Mouse (Mus musculus): ENCODE results near the gene Phpt1. TPM values are rescaled to one million over a fixed set of nuclear protein-coding genes. Genes with fewer than 3 reads are reported as not detected.

The Phpt1 gene
- polyA plus RNA-seq (2015; fragmentation: Nextera tagmentation; extraction: Ambion mirVana), result 179 and 189 TPM in 2 replicates

DNA sequence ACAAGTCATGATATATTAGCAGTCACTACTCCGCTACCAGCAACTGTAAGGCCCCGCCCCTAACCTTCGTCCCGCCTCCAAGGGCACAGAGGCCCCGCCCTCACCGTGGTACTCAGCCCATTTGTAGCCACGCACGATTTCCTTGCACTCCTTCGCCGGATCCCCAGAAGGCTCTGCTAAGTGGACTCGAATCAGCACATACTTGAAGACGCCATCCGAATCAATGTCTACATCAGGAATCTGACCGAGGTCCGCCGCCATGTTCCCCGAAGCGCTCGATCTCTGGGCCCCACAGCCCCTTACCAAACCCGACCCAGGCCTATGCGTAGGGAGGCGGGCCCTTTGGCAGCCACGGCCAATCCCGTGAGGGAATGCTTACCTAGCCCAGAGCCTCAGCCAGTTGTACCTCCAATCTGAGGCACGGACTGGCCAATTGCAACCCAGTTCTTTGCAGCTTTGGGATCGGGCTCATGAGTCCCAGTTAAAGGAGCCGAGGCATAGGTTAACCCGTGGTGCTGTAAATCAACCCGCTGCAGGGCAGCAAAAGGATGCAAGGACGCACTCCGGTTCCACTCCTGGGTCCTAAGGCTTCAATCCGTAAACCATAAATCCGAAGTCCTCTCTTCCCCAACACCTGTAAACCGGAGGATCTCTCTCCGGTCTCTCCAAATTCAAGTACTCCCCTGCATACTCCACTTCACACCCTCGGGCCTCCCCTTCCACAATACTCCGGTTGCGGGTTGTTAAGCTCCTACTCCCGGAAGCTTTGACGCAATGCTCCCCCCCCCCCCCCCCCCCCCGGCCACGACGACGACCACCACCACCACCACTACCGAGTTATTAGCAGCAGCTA lies at the start of gene Phpt1, which contains the start of gene Mamdc4:
Gene Phpt1, minus strand, starts transcription at position 646 of the 853 bp plus-strand sequence.
Gene Mamdc4, minus strand, starts transcription at position 267 of the 853 bp plus-strand sequence.
- Histone ChIP-seq H3K9ac (peak within 1 kb of the TSS; percentile 77), H3K4me3 (peak within 1 kb of the TSS; percentile 54), H3K9me3 (replicated peaks) (no peaks in the 10 kb centered on the region), H3K27me3 (peaks cover 43% of the 10 kb centered on the region), H3K4me2 (peak within 1 kb of the TSS; percentile 92), H3K4me1 (peaks cover 57% of the 10 kb centered on the region), H3K36me3 (ENCODE audit: poor library complexity, severe bottlenecking) (peaks cover 22% of the 10 kb centered on the region), H3K27ac (peak within 1 kb of the TSS; percentile 76)
- WGBS, result under 1% methylated on average over 44 of the region's 45 CpGs
- ATAC-seq, result peak; percentile 99

DNA sequence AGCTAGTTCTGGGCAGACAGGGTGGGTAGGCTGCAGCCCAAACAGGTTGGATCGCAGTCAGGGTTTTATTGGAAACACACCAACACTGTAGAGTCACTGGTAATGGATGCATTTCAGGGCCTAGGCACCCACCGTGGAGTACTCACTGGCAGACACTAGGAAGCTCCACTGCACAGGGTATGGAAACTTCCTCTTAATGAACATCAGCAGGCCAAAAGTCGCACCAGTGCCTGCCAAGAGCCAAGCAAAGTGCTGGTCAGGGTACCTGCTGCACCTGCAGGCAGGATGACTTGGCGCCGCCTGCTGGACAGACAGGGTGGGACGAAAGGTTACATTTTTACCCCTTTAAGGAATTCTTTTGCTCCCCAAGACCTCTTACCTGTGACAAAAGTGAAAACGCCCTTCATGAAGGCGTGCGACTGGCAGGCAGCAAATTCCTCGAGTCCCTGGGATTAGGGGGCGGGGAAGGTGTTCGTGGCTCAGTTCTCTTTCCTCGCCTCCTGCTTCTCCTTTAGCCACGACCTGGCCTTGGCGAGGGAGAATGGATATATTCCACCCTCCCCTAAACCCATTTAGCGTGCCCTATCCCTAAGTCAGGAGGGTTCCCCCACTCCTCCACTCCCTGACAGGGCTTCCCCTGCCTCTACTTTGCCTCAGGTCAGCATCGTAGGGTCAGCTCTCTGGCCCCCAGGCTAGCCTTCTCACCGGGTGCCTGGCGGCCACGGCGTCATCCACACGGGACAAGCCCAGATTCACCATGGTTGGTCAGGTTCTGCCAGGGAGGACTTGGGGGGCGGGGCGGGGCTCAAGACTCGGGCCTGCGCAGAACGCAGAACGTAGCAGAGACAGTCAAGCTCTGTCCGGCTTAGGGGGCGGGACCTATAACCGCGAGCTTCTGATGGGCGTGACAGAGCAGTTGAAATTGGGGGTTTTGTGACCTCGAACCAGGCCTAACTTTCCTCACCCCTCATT lies 46.5 kb upstream of the Phpt1 start, which contains the start of gene Tmem141:
Gene Tmem141, minus strand, starts transcription at position 777 of the 972 bp plus-strand sequence.
- H3K27me3 ChIP-seq, result peaks cover 16% of the 10 kb centered on the region
- 6% methylated on average over 34 of the region's 34 CpGs for WGBS
- H3K27ac ChIP-seq, result peak within 1 kb of the TSS; percentile 19; the same call in 1 of the 2 replicates
- peak; percentile 94 for ATAC-seq
- no peaks in the 10 kb centered on the region for H3K36me3 ChIP-seq (ENCODE audit: poor library complexity, severe bottlenecking)
- H3K4me1 ChIP-seq, result peaks cover 13% of the 10 kb centered on the region
- H3K4me2 ChIP-seq, result peak within 1 kb of the TSS; percentile 69
- no peaks in the 10 kb centered on the region for H3K9me3 ChIP-seq (replicated peaks)
- H3K9ac ChIP-seq, result peak within 1 kb of the TSS; percentile 67
- peak within 1 kb of the TSS; percentile 44 for H3K4me3 ChIP-seq

DNA sequence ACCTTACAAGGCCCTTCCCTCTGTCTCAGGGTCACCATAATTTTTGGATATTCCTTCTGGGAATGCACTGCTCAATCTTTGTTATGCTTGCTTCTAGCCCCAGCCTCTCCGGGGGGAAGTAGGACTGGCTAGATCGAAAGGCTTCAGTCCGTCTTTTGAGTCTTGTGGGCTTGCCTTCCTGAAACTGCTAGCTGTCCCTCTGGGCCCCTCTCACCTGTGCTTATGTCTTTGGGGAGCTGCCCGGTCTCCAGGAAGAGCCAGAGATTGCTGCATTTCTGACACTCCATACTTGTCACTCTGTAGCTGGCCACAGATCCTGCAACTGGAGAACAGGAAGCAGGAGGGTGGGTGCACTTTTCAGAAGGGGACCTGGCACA lies 45.8 kb upstream of the Phpt1 start:
- ATAC-seq, result no peak
- 0 out of 2 replicates have a peak overlapping the region, but pooled peaks have one; percentile 44 for H3K4me3 ChIP-seq
- H3K4me2 ChIP-seq, result 0 out of 2 replicates have a peak overlapping the region, but pooled peaks have one; percentile 69
- 86% methylated on average over 4 of the region's 4 CpGs for WGBS
- no peaks in the 10 kb centered on the region for H3K36me3 ChIP-seq (ENCODE audit: poor library complexity, severe bottlenecking)
- H3K27me3 ChIP-seq, result peaks cover 23% of the 10 kb centered on the region
- H3K9ac ChIP-seq, result no peak overlapping the region
- no peak overlapping the region for H3K27ac ChIP-seq
- peaks cover 13% of the 10 kb centered on the region for H3K4me1 ChIP-seq
- no peaks in the 10 kb centered on the region for H3K9me3 ChIP-seq (replicated peaks)

DNA sequence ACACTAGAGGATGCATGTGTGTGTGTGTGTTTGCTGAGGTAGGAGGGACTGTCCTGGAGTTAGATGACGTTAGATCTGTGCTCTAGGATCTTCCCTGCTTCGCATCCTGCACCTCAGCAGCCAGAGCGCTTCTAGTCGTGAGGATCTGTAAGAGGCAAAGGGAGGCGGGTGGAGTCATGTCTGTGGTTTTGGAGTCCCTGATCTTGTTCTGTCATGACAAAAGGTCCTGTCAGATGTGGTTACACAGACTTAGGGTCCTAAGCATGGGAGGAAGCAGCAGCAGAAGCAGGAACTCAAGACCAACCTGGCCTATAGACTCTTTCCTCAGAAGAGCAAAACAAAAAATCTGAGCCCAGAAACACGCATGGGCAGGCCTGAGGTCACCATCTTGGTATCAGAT lies 45.4 kb upstream of the Phpt1 start:
- Histone ChIP-seq H3K4me3 (no peak overlapping the region), H3K36me3 (ENCODE audit: poor library complexity, severe bottlenecking) (no peaks in the 10 kb centered on the region), H3K9ac (0 out of 2 replicates have a peak overlapping the region, but pooled peaks have one; percentile 13), H3K4me2 (no peak overlapping the region), H3K27me3 (peaks cover 27% of the 10 kb centered on the region), H3K27ac (no peak overlapping the region), H3K9me3 (replicated peaks) (no peaks in the 10 kb centered on the region), H3K4me1 (peaks cover 13% of the 10 kb centered on the region)
- ATAC-seq, result no peak
- 84% methylated on average over 6 of the region's 6 CpGs for WGBS

DNA sequence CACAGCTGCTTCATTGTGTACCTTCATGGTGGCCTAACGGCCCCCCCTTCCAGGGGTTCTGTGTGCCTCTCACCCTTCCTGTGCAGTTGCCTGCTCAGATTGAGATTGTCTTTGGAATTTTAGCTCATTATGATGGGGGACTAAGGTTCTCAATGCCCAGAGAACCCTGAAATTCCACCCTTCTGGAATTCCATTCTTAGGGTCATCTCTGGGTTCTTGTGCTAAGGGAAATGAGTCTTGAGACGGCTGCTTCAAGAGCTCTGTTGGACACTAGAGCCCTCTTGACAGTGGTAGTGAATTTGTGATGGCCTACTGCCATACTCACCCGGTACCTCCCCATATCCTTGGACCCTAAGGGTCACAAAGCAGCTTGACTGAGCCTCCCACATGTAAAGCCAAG lies 42.6 kb upstream of the Phpt1 start, which contains the start of gene Ccdc183:
Gene Ccdc183, minus strand, starts transcription at position 101 of the 400 bp plus-strand sequence.
- H3K27ac ChIP-seq, result no peak within 1 kb of the TSS
- 81% methylated on average over 3 of the region's 3 CpGs for WGBS

DNA sequence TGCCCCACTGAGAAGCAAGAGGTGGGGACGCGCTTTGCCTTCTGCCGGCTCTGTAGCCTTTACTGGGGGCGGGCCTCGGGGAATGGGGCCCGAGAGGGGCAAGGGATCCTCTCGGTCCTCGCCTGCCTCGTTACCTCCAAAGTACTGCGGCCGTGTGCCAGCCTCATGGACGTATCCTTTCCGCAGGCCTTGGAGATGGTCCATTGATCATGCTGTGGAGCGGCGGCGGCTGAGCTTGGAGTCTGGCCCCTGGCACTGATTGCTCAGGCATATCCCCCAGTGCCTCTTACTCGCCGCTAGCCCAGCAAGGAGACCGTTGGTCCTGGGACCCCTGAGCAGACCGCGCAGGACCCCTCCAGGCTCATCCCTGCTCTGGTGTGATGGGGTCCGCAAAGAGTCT lies 41.4 kb upstream of the Phpt1 start:
- no peak overlapping the region for H3K27ac ChIP-seq
- WGBS, result 21% methylated on average over 22 of the region's 22 CpGs
- no peak overlapping the region for H3K9ac ChIP-seq
- H3K4me2 ChIP-seq, result peak overlapping the region; percentile 14; the same call in 1 of the 2 replicates
- H3K4me3 ChIP-seq, result no peak overlapping the region
- no peaks in the 10 kb centered on the region for H3K9me3 ChIP-seq (replicated peaks)
- peaks cover 5% of the 10 kb centered on the region; the same call in 1 of the 2 replicates for H3K4me1 ChIP-seq
- no peak for ATAC-seq
- H3K36me3 ChIP-seq (ENCODE audit: poor library complexity, severe bottlenecking), result no peaks in the 10 kb centered on the region
- H3K27me3 ChIP-seq, result peaks cover 49% of the 10 kb centered on the region

More for the DNA sequence above, 42.6 kb upstream of the Phpt1 start, which contains the start of gene Ccdc183:
- Histone ChIP-seq H3K9me3 (replicated peaks) (no peaks in the 10 kb centered on the region), H3K9ac (no peak within 1 kb of the TSS), H3K4me1 (peaks cover 13% of the 10 kb centered on the region), H3K4me2 (no peak within 1 kb of the TSS), H3K36me3 (ENCODE audit: poor library complexity, severe bottlenecking) (no peaks in the 10 kb centered on the region), H3K4me3 (no peak within 1 kb of the TSS), H3K27me3 (peaks cover 49% of the 10 kb centered on the region)
- no peak for ATAC-seq

DNA sequence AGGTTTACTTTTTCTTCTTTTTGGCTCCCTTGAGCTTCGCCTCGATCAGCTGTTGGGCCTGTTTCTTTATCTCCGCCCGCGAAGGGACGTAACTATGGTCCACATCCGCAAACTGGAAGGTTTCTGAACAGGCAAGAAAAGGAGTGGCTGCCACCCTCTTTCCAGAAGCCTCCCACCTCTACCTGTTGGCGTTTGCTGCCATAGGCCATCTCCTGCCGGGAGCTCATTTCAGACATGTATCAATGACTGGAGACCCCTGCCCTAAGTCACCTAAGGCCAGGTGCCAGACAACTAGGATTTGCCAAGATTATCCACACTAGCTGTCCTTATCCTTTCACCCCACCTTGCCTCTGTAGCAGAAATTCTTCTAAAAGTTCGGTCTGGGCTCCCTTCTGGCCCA lies 33.6 kb upstream of the Phpt1 start:
- no peak overlapping the region for H3K9ac ChIP-seq
- H3K4me2 ChIP-seq, result peak overlapping the region; percentile 73
- H3K4me3 ChIP-seq, result peak overlapping the region; percentile 100
- WGBS, result 66% methylated on average over 10 of the region's 10 CpGs
- H3K36me3 ChIP-seq (ENCODE audit: poor library complexity, severe bottlenecking), result 0 out of 2 replicates have a peak, but pooled peaks cover 3% of the 10 kb centered on the region
- H3K27ac ChIP-seq, result no peak overlapping the region
- peaks cover 19% of the 10 kb centered on the region for H3K4me1 ChIP-seq
- no peaks in the 10 kb centered on the region for H3K9me3 ChIP-seq (replicated peaks)
- H3K27me3 ChIP-seq, result peaks cover 5% of the 10 kb centered on the region
- peak; percentile 40 for ATAC-seq

DNA sequence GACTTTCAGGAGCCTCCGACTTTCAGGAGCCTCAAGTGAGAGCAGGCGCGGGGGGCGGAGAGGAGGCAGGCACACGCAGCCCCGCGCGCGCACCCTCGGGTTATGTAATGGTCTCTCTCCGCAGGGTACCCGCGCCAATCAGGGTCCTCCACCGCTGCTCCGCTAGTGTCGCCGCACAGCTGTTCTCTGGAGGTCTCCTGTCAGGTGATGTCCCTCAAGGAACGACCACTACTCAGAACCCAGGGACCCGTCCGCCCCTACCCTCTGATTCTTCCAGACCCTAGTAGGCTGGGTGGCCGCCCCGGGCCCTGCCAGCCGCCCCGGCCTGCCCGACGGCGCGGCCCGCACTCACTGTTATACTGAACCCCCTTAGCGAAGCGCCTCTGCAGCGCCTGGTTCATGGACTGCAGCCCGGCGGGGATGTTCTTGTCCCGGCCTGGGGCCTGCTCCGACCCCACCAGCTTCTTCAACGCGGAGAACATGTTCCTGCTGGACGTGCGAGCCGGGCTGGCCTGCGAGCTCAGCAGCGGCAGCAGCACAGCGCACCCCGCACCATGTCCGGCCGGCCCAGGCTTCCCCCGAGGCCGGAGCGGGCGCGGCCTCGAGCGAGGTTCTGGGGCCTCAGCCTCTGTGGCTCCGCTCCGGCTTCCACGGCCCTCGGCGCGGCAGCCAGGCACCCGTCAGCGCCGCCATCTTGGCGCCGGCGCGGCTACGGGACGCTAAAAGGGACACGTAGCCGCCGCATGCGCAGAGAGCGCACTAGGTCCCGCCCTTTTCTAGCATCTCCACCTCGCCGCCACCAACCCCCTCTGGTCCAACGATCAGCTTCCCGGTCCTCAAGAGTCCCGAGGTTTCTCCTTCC lies 33.0 kb upstream of the Phpt1 start, which contains the start of gene Rabl6:
Gene Rabl6, minus strand, starts transcription at position 761 of the 862 bp plus-strand sequence.
- H3K9ac ChIP-seq, result peak within 1 kb of the TSS; percentile 95
- no peaks in the 10 kb centered on the region for H3K9me3 ChIP-seq (replicated peaks)
- no peaks in the 10 kb centered on the region; the same call in 1 of the 2 replicates for H3K27me3 ChIP-seq
- H3K4me3 ChIP-seq, result peak within 1 kb of the TSS; percentile 100
- peaks cover 19% of the 10 kb centered on the region for H3K4me1 ChIP-seq
- H3K4me2 ChIP-seq, result peak within 1 kb of the TSS; percentile 73
- under 1% methylated on average over 78 of the region's 80 CpGs for WGBS
- peak; percentile 95 for ATAC-seq
- H3K27ac ChIP-seq, result peak within 1 kb of the TSS; percentile 91
- peaks cover 4% of the 10 kb centered on the region; the same call in 1 of the 2 replicates for H3K36me3 ChIP-seq (ENCODE audit: poor library complexity, severe bottlenecking)

DNA sequence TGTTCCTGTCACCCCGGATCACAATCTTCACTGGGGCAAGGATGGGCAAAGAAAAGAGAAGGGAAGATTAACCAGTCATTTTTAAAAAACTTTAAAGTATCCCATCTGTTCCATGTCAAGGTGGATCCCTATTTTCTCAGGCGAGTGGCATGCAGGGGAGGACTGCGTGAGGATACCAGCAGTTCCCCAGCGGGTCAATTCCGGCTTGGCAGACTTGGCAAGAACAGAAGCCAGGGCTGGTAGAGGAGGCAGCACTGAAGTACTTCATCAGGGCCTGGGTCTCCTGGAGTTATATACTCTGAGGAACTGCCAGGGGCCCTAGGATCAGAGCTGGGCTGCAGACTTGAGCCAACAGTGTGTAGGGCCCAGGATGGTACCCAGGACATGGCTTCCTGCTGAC lies 27.5 kb upstream of the Phpt1 start:
- Histone ChIP-seq H3K36me3 (ENCODE audit: poor library complexity, severe bottlenecking) (peaks cover 58% of the 10 kb centered on the region), H3K9ac (no peak overlapping the region), H3K4me1 (peaks cover 14% of the 10 kb centered on the region), H3K9me3 (replicated peaks) (no peaks in the 10 kb centered on the region), H3K4me3 (no peak overlapping the region), H3K27me3 (no peaks in the 10 kb centered on the region), H3K27ac (no peak overlapping the region), H3K4me2 (no peak overlapping the region)
- ATAC-seq, result no peak
- WGBS, result 94% methylated on average over 5 of the region's 5 CpGs

DNA sequence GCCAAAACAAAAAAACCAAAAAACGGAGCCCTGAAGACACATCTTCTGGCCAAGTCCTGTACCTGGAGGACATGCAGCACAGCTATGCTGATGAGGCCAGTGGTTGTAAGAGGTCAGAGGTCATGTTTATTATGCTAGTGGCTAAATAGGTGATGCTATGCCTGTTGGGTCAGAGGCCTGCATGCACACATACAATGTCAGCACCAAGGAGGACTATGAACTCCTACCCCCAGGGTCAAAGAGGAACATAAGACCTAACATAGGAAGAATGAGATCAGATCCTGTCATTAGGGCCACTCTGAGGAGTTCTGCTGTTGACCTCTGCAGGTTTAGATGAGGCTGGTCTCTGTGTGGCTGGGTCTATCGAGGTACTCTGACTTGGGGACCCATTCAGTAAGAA lies 25.0 kb upstream of the Phpt1 start:
- Histone ChIP-seq H3K27me3 (no peaks in the 10 kb centered on the region), H3K9ac (no peak overlapping the region), H3K4me3 (no peak overlapping the region), H3K4me1 (no peaks in the 10 kb centered on the region), H3K4me2 (no peak overlapping the region), H3K27ac (no peak overlapping the region), H3K36me3 (ENCODE audit: poor library complexity, severe bottlenecking) (peaks cover 80% of the 10 kb centered on the region), H3K9me3 (replicated peaks) (no peaks in the 10 kb centered on the region)
- 92% methylated on average over 2 of the region's 2 CpGs for WGBS
- no peak for ATAC-seq

DNA sequence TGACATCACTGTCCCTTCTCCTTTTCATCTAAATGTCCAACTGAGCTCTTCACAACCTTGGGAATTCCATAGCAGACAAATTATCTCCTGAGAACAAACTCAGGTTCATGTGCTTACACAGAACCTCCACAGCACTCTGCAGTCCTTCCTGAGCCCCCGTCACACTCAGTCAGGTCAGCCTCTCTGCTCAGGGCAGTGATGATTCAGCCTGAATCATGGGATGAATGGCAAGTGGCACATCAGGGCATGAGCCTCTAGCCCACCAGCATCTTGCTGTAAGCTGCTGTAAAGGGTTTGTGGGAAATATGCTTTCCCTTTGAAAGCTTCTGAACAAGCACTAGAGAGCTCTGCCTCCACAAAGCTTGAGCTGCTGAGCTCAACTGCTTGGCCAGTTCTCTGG lies 23.7 kb upstream of the Phpt1 start:
- 97% methylated on average over 1 of the region's 1 CpGs for WGBS
- Histone ChIP-seq H3K27ac (no peak overlapping the region), H3K9ac (no peak overlapping the region), H3K9me3 (replicated peaks) (no peaks in the 10 kb centered on the region), H3K27me3 (no peaks in the 10 kb centered on the region), H3K4me3 (no peak overlapping the region), H3K36me3 (ENCODE audit: poor library complexity, severe bottlenecking) (peaks cover 88% of the 10 kb centered on the region), H3K4me1 (no peaks in the 10 kb centered on the region), H3K4me2 (no peak overlapping the region)
- ATAC-seq, result no peak

Data from forebrain, embryonic 13.5 days (tissue).